Mouse (Mus musculus) inflammation-experienced regulatory T-cells, adult 6 months (primary cell): ENCODE measurements around the gene Cfap74. TPM values are rescaled to one million over a fixed set of nuclear protein-coding genes. Genes with fewer than 3 reads are reported as not detected.

Experiments
- ATAC-seq: one replicate; pipeline ENCODE4 v1.8.0; 2017
- polyA plus RNA-seq, 3 experiments: library from polyadenylated mRNA; unstranded; fragments of 100-300 nt; shearing (Covaris generic); gene quantifications; one replicate each; pipeline ENCODE4 v1.2.1; 2017

The Cfap74 gene
- polyA plus RNA-seq, 3 experiments from 2014 or later, result 0.47 to 3.1 (median 3.1) TPM

GRCm38 (mm10) chr4:155501126-155501525 lies 92.1 kb downstream of the Cfap74 start:
- ATAC-seq, result no peak

GRCm38 (mm10) chr4:155505067-155505466 lies 96.1 kb downstream of the Cfap74 start:
- ATAC-seq, result no peak

DNA sequence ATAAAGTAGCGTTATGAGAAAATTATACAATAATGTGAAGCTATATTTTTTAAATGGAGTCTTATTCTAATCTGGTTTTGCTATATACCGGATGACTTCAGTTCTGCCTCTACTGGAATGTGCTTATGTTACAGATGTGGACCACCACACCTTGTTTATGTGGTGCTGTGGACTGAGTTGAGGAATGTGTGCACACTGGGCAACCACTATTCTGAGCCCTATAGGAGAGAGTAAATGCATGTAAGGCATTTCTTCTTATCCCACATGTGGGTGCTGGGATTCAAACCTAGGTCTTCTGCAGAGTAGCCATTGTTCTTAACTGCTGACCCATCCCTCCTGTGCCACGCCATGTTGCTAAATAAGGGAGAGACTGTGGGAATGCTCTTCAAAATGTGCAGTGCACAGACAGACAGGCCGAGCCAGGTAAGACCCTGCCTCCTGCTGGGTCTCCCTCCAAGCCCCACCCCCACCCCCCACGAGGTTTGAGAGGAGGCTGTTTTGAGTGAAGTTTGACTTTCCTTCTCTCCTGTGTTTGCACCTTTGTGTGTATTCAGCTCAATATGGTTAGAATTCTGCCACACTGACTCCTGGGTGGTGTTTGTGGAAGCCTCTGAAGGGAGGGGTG lies 96.8 kb downstream of the Cfap74 start:
- no peak for ATAC-seq

- ATAC-seq, result no peak
Observed at GRCm38 (mm10) chr4:155508614-155509013, 99.6 kb downstream of the Cfap74 start.

- ATAC-seq, result no peak
Observed at GRCm38 (mm10) chr4:155510981-155511380, 102.0 kb downstream of the Cfap74 start.

- ATAC-seq, result no peak
Observed at GRCm38 (mm10) chr4:155514810-155515209, 105.8 kb downstream of the Cfap74 start.

Other genes with a start within 250 kb of the Cfap74 start
- 10 to 100 TPM; 10.7 to 26.8 (median 26.8) TPM for gene Ski, start 186.6 kb upstream of the Cfap74 start, polyA plus RNA-seq
- 10 to 100 TPM; 44.3 to 57.3 (median 51.6) TPM for gene Faap20, start 159.4 kb upstream of the Cfap74 start, polyA plus RNA-seq
- gene Prkcz, start 47.8 kb upstream of the Cfap74 start, polyA plus RNA-seq, result 10 to 100 TPM in 2 of 3 experiments, 1 to 10 TPM in 1; 9.8 to 14.1 (median 11.4) TPM
- 1 to 10 TPM in 1 of 3 experiments, not detected in 2; 1.1 TPM for gene Gabrd, start 11.1 kb upstream of the Cfap74 start, polyA plus RNA-seq
- gene Tmem52, start 59.9 kb downstream of the Cfap74 start, polyA plus RNA-seq, result not detected
- gene Gnb1, start 82.2 kb downstream of the Cfap74 start, polyA plus RNA-seq, result 100 to 1,000 TPM in 1 of 3 experiments, 10 to 100 TPM in 2; 86.6 to 332 (median 86.7) TPM
- gene Nadk, start 153.2 kb downstream of the Cfap74 start, polyA plus RNA-seq, result 10 to 100 TPM; 50.9 to 55.9 (median 53.2) TPM
- 1 to 10 TPM; 7.9 to 9.1 (median 8.5) TPM for gene Slc35e2, start 192.2 kb downstream of the Cfap74 start, polyA plus RNA-seq
- gene Cdk11b, start 215.7 kb downstream of the Cfap74 start, polyA plus RNA-seq, result 100 to 1,000 TPM in 2 of 3 experiments, 10 to 100 TPM in 1; 75.2 to 139 (median 116) TPM
- gene Gm10563, start 236.2 kb downstream of the Cfap74 start, polyA plus RNA-seq, result 1 to 10 TPM in 1 of 3 experiments, not detected in 2; 1.7 TPM
- gene Mmp23, start 244.2 kb downstream of the Cfap74 start, polyA plus RNA-seq, result not detected